Mouse (Mus musculus) CH12.LX (cell line): ENCODE measurements around the gene Smad6. TPM values are rescaled to one million over a fixed set of nuclear protein-coding genes. Genes with fewer than 3 reads are reported as not detected.

Experiments
- DNase-seq: peaks from one replicate; pipeline ENCODE4 v3.0.0-alpha.2; 2013; ENCODE audit errors: extremely low read depth
- H3K27ac ChIP-seq: 2 replicates; pipeline ENCODE4 v1.5.1; 2012; ENCODE audit warnings: low read depth, mild to moderate bottlenecking, control low read depth, moderate library complexity; ENCODE audit not compliant: insufficient read depth
- H3K27me3 ChIP-seq: replicated peaks from 2 replicates; pipeline ENCODE3; 2012; ENCODE audit warnings: inconsistent platforms
- H3K36me3 ChIP-seq, 2 experiments: replicated peaks in 1 of 2; 2 replicates each; pipeline versions ENCODE3 to v1.6.1; 2012; ENCODE audit warnings: inconsistent platforms in 1 of 2, low read length in 1 of 2, mild to moderate bottlenecking in 1 of 2, mixed read lengths in 1 of 2, moderate library complexity in 1 of 2; ENCODE audit not compliant: control insufficient read depth in 1 of 2, insufficient read depth in 1 of 2
- H3K4me1 ChIP-seq, 2 experiments: 2 replicates each; pipeline ENCODE4 v1.6.1; 2012; ENCODE audit warnings: inconsistent platforms in 1 of 2, moderate library complexity in 1 of 2; ENCODE audit not compliant: insufficient read depth in 2 of 2, control insufficient read depth in 1 of 2
- H3K4me2 ChIP-seq: 2 replicates; pipeline ENCODE4 v1.6.1; 2012; ENCODE audit warnings: low read depth, mild to moderate bottlenecking, control low read depth; ENCODE audit not compliant: poor library complexity, insufficient read depth, severe bottlenecking
- H3K4me3 ChIP-seq, 3 experiments: fragments of 150-350 bp in 1 of 3; sonication (generic) in 1 of 3; replicated peaks in 1 of 3; 2 replicates each; pipeline versions ENCODE3 to v1.5.1; 2011 to 2012; ENCODE audit warnings: low read depth in 2 of 3, low read length in 2 of 3, mild to moderate bottlenecking in 2 of 3, moderate library complexity in 2 of 3, control low read depth in 1 of 3, improper control_type of control experiment in 1 of 3, inconsistent platforms in 1 of 3, mixed read lengths in 1 of 3; ENCODE audit not compliant: poor library complexity in 1 of 3
- H3K79me2 ChIP-seq: replicated peaks from 2 replicates; pipeline ENCODE4 v1.6.1; 2012; ENCODE audit warnings: mild to moderate bottlenecking, moderate library complexity; ENCODE audit not compliant: control insufficient read depth, poor library complexity, insufficient read depth, severe bottlenecking; ENCODE audit errors: extremely low read depth
- H3K9ac ChIP-seq: 2 replicates; pipeline ENCODE4 v1.6.1; 2012; ENCODE audit warnings: low read depth, mild to moderate bottlenecking, control low read depth, moderate library complexity; ENCODE audit not compliant: insufficient read depth
- H3K9me3 ChIP-seq: replicated peaks from 2 replicates; pipeline ENCODE3; 2012; ENCODE audit warnings: low read length, inconsistent platforms, mixed read lengths
- CHD2 ChIP-seq: IDR thresholded peaks from 2 replicates; pipeline ENCODE4 v1.6.1; 2011; ENCODE audit warnings: low read length, improper control_type of control experiment
- CTCF ChIP-seq, 2 experiments: IDR thresholded peaks in 1 of 2; conservative IDR thresholded peaks in 1 of 2; 2 replicates each; pipeline ENCODE4 v1.5.1; 2011 to 2012; ENCODE audit warnings: low read depth in 2 of 2, low read length in 2 of 2, improper control_type of control experiment in 1 of 2, inconsistent platforms in 1 of 2, mild to moderate bottlenecking in 1 of 2, moderate library complexity in 1 of 2
- ETS1 ChIP-seq: conservative IDR thresholded peaks from 2 replicates; pipeline ENCODE4 v1.6.1; 2012; ENCODE audit warnings: low read depth, mild to moderate bottlenecking, inconsistent platforms, low read length, improper control_type of control experiment, moderate library complexity
- HCFC1 ChIP-seq: IDR thresholded peaks from 2 replicates; pipeline ENCODE4 v1.6.1; 2012; ENCODE audit warnings: low read depth, mild to moderate bottlenecking, inconsistent platforms, low read length, improper control_type of control experiment
- JUND ChIP-seq: conservative IDR thresholded peaks from 2 replicates; pipeline ENCODE4 v1.6.1; 2011; ENCODE audit warnings: low read depth, low read length, improper control_type of control experiment
- KAT2A ChIP-seq: IDR thresholded peaks from 2 replicates; pipeline ENCODE4 v1.6.1; 2012; ENCODE audit warnings: low read length, improper control_type of control experiment, inconsistent platforms; ENCODE audit not compliant: insufficient replicate concordance
- MAFK ChIP-seq: IDR thresholded peaks from 2 replicates; pipeline ENCODE4 v1.6.1; 2011; ENCODE audit warnings: low read length, improper control_type of control experiment; ENCODE audit not compliant: insufficient replicate concordance
- MAX ChIP-seq: IDR thresholded peaks from 2 replicates; pipeline ENCODE4 v1.6.1; 2011; ENCODE audit warnings: low read length, improper control_type of control experiment
- MEF2A ChIP-seq: IDR thresholded peaks from 2 replicates; pipeline ENCODE4 v1.6.1; 2014; ENCODE audit warnings: low read depth, mild to moderate bottlenecking, inconsistent platforms, low read length, improper control_type of control experiment, borderline replicate concordance
- MXI1 ChIP-seq: IDR thresholded peaks from 2 replicates; pipeline ENCODE4 v1.6.1; 2011; ENCODE audit warnings: mild to moderate bottlenecking, low read depth, low read length, improper control_type of control experiment
- PAX5 ChIP-seq: IDR thresholded peaks from 2 replicates; pipeline ENCODE4 v1.6.1; 2012; ENCODE audit warnings: low read length, inconsistent platforms, mixed read lengths
- POLR2A ChIP-seq: IDR thresholded peaks from 2 replicates; pipeline ENCODE4 v1.6.1; 2011; ENCODE audit warnings: low read depth, mild to moderate bottlenecking, improper control_type of control experiment, low read length
- RCOR1 ChIP-seq: conservative IDR thresholded peaks from 2 replicates; pipeline ENCODE4 v1.6.1; 2012; ENCODE audit warnings: low read depth, mild to moderate bottlenecking, inconsistent platforms, low read length, improper control_type of control experiment
- ZC3H11A ChIP-seq: IDR thresholded peaks from 2 replicates; pipeline ENCODE4 v1.6.1; 2012; ENCODE audit warnings: low read depth, mild to moderate bottlenecking, inconsistent platforms, low read length, improper control_type of control experiment
- ZNF384 ChIP-seq: IDR thresholded peaks from 2 replicates; pipeline ENCODE4 v1.6.1; 2012; ENCODE audit warnings: low read depth, low read length, improper control_type of control experiment, inconsistent platforms
- dilution Hi-C: fragments of 300-500 bp; cut with MboI; formaldehyde crosslinking; loops from 2 replicates; pipeline ENCODE4 v1.14.3; 2020; ENCODE audit warnings: low sequenced_read_pairs; ENCODE audit not compliant: extremely low pct_unique_long_range_greater_than_20kb, extremely low pct_ligation_motif_present
- in situ Hi-C: fragments of 300-500 bp; cut with MboI; formaldehyde crosslinking; loops from 3 replicates; pipeline ENCODE4 v1.14.3; 2019; ENCODE audit warnings: low sequenced_read_pairs, low pct_ligation_motif_present, low pct_unique_long_range_greater_than_20kb, mixed read lengths
- polyA plus RNA-seq: library from polyadenylated mRNA; unstranded; fragments of >175 nt; gene quantifications from 2 replicates; pipeline ENCODE4 v1.2.1, GENCODE M21; 2012; ENCODE audit warnings: low read depth; ENCODE audit not compliant: insufficient read length
- total RNA-seq, 2 experiments: library from RNA; depleted of rRNA; stranded (reverse); fragments of 300-350 nt in 1 of 2; fragments of >200 nt in 1 of 2; gene quantifications; 2 replicates each; pipeline ENCODE4 v1.2.3; 2012 to 2014

The Smad6 gene
- total and polyA plus RNA-seq, 3 experiments = not detected

DNA sequence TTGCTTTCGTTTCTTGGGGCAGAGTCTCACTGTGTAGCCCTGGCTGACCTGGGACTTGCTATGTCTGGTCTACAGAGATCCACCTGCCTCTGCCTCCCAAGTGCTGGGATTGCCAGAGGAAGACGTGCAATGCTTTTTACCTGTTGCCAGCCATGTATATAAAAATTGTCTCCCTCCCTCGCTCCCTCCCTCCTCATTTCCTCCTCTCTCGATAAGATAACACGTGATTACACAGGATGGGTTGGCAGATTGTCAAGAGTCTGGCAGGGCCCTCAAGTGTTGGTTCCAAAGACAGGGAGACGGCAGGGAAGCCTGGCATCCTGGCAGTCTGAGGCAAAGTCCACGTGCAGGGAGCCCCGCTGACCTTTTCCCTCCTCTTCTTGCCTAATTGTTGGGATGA lies 32.2 kb downstream of the Smad6 start:
- no peak for DNase-seq
- H3K4me3 ChIP-seq = no peak overlapping the region
- dilution Hi-C loops = no loop called here

DNA sequence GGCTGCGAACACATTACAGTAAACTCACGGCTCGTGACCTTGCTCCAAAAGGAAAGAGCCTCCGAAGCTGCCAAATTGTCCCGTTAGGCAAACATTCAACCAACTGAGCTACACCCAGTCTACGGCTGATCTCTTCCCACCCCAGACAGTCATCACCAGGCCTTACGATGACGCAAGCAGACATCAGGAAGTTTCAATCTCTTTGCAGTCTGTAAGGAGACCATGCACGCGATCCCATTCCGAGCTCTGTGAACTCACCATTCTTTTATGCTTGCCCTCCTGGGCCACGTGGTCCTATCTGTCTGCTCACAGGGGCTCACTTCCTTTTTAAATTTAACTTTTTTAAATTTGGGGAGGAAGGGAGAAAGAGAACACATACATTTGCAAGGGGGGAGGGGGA lies 32.6 kb downstream of the Smad6 start:
- no peak overlapping the region for H3K4me3 ChIP-seq
- no peaks in the 10 kb centered on the region for H3K27me3 ChIP-seq
- H3K9me3 ChIP-seq = no peaks in the 10 kb centered on the region
- no peak overlapping the region for H3K27ac ChIP-seq
- H3K4me1 ChIP-seq = peaks cover 0 to 7% of the 10 kb centered on the region in 2 experiments; a peak in 1 of 4 replicates
- DNase-seq = no peak
- dilution Hi-C loops = no loop called here
- H3K79me2 ChIP-seq = no peaks in the 10 kb centered on the region
- TF ChIP-seq ETS1 = no peak
- no peak for TF ChIP-seq CHD2
- no peak for TF ChIP-seq CTCF (conservative IDR thresholded peaks at IDR 0.05 in 1 of 2, IDR thresholded peaks at IDR 0.05 in 1 of 2; ENCODE audit: low read depth in 2 of 2, low read length in 2 of 2)
- TF ChIP-seq POLR2A = no peak
- TF ChIP-seq HCFC1 = no peak
- TF ChIP-seq MEF2A = no peak
- TF ChIP-seq, all 38 proteins: peak for 0
- Histone ChIP-seq H3K36me3 (no peaks in the 10 kb centered on the region), H3K4me2 (peak overlapping the region; percentile 2; the same call in 1 of the 2 replicates), H3K9ac (no peak overlapping the region)
- in situ Hi-C loops = no loop called here

More for the DNA sequence above, 32.2 kb downstream of the Smad6 start:
- Histone ChIP-seq H3K9ac (no peak overlapping the region), H3K4me2 (peak overlapping the region; percentile 2; the same call in 1 of the 2 replicates), H3K79me2 (no peaks in the 10 kb centered on the region), H3K9me3 (no peaks in the 10 kb centered on the region), H3K36me3 (no peaks in the 10 kb centered on the region), H3K4me1 (peaks cover 0 to 7% of the 10 kb centered on the region in 2 experiments; a peak in 1 of 4 replicates), H3K27ac (no peak overlapping the region), H3K27me3 (no peaks in the 10 kb centered on the region)
- no peak for TF ChIP-seq MAX
- in situ Hi-C loops = no loop called here

DNA sequence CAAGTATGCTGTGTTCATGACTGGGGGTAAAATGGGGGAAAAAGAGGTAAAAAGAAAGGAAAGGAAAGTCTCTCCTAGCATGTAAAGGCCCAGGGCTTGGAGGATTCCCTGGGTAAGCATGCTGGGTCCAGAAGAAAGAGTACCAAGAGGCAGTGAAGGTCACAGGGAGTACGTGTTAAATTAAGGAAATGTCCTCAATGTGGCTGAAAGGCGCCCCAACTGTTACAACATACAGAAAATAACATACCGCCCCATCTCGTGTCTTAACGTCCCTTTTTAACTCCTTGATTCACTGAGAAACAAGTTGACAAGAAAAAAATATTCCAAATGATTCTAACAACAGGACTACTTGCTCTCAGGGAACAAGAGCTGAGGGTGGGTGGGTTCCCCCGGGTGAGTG lies 36.7 kb downstream of the Smad6 start:
- no peak for TF ChIP-seq MEF2A
- no peak for TF ChIP-seq PAX5
- TF ChIP-seq RCOR1 = no peak
- no peak for TF ChIP-seq ZC3H11A
- no peak for TF ChIP-seq MXI1
- no peak for TF ChIP-seq ETS1
- TF ChIP-seq MAFK = no peak
- no peak for TF ChIP-seq ZNF384
- TF ChIP-seq JUND = no peak
- no peak for TF ChIP-seq KAT2A
- no peak overlapping the region for H3K27ac ChIP-seq
- in situ Hi-C loops (no loop called here), dilution Hi-C loops (no loop called here)
- no peak for DNase-seq
- no peak overlapping the region for H3K4me2 ChIP-seq
- H3K79me2 ChIP-seq = no peaks in the 10 kb centered on the region
- peaks cover 0 to 7% of the 10 kb centered on the region in 2 experiments; a peak in 1 of 4 replicates for H3K4me1 ChIP-seq
- no peaks in the 10 kb centered on the region for H3K36me3 ChIP-seq
- H3K4me3 ChIP-seq = no peak overlapping the region
- no peak overlapping the region for H3K9ac ChIP-seq
- H3K27me3 ChIP-seq = no peaks in the 10 kb centered on the region
- no peaks in the 10 kb centered on the region for H3K9me3 ChIP-seq
